Mouse (Mus musculus) hindbrain, postnatal 0 days (tissue): Measurements from ENCODE around the gene Qsox1. TPM values are rescaled to one million over a fixed set of nuclear protein-coding genes. Genes with fewer than 3 reads are reported as not detected.

Experiments
- ATAC-seq: fragments of 200-750 bp; cut with Nextera tagmentation; 2 replicates; pipeline ENCODE4 v1.8.0; 2017; ENCODE audit warnings: mild to moderate bottlenecking, moderate TSS enrichment, moderate library complexity
- DNase-seq: peaks from one replicate; pipeline ENCODE4 v3.0.0-alpha.2; 2015; ENCODE audit warnings: low spot score
- H3K27ac ChIP-seq: fragments of 300-500 bp; sonication (generic); 2 replicates; pipeline ENCODE4 v1.5.1; 2014; ENCODE audit warnings: mild to moderate bottlenecking
- H3K27me3 ChIP-seq: fragments of 300-500 bp; sonication (generic); 2 replicates; pipeline ENCODE4 v1.6.1; 2014; ENCODE audit warnings: low read length, mixed read lengths; ENCODE audit not compliant: insufficient read depth
- H3K36me3 ChIP-seq: fragments of 300-500 bp; sonication (generic); 2 replicates; pipeline ENCODE4 v1.6.1; 2014; ENCODE audit warnings: low read length, mixed read lengths; ENCODE audit not compliant: insufficient read depth
- H3K4me1 ChIP-seq: fragments of 300-500 bp; sonication (generic); 2 replicates; pipeline ENCODE4 v1.6.1; 2014; ENCODE audit warnings: antibody characterized with exemption, low read length, mixed read lengths; ENCODE audit not compliant: insufficient read depth
- H3K4me2 ChIP-seq: fragments of 300-500 bp; sonication (generic); 2 replicates; pipeline ENCODE4 v1.6.1; 2014; ENCODE audit warnings: low read depth, mild to moderate bottlenecking, low read length, moderate library complexity, mixed read lengths
- H3K4me3 ChIP-seq: fragments of 300-500 bp; sonication (generic); 2 replicates; pipeline ENCODE4 v1.5.1; 2014; ENCODE audit warnings: low read length
- H3K9ac ChIP-seq: fragments of 300-500 bp; sonication (generic); replicated peaks from 2 replicates; pipeline ENCODE4 v1.6.1; 2014; ENCODE audit warnings: mild to moderate bottlenecking, low read length, moderate library complexity, mixed read lengths
- H3K9me3 ChIP-seq: fragments of 300-500 bp; sonication (generic); 2 replicates; pipeline ENCODE4 v1.6.1; 2016; ENCODE audit warnings: low read length, mixed read lengths
- CTCF ChIP-seq: IDR thresholded peaks from 2 replicates; pipeline ENCODE4 v1.5.1; 2016; ENCODE audit warnings: antibody characterized with exemption, control low read depth, low read depth
- WGBS: fragments of 180-500 bp; shearing (Covaris S2); extraction: QIAGEN DNeasy Blood & Tissue Kit; methylation state at CpG from one replicate; pipeline ENCODE4 v1.1.7; 2014; 5-methylcytosine and 5-hydroxymethylcytosine counted together
- polyA plus RNA-seq: library from polyadenylated mRNA; unstranded; fragments of >200 nt; fragmentation: Nextera tagmentation; extraction: Ambion mirVana; gene quantifications from 2 replicates; pipeline ENCODE4 v1.2.1, GENCODE M21; 2015
- total RNA-seq: library from RNA; depleted of rRNA; stranded (reverse); fragments of >200 nt; gene quantifications from 2 replicates; pipeline ENCODE4 v1.2.3, GENCODE M21; 2014

Gene Qsox1
- total and polyA plus RNA-seq, 2 experiments from 2014 or later: 26.2 to 42.8 TPM

- ATAC-seq: no peak
- Histone ChIP-seq H3K4me3 (peak overlapping the region; percentile 37), H3K4me2 (peak overlapping the region; percentile 72), H3K4me1 (peaks cover 7% of the 10 kb centered on the region; the same call in 1 of the 2 replicates), H3K36me3 (no peaks in the 10 kb centered on the region), H3K9me3 (no peaks in the 10 kb centered on the region), H3K27ac (no peak overlapping the region), H3K9ac (no peak overlapping the region), H3K27me3 (peaks cover 81% of the 10 kb centered on the region)
- under 1% methylated on average over 44 of the region's 44 CpGs for WGBS
- DNase-seq: peak; percentile 23
- TF ChIP-seq CTCF: 0 out of 2 replicates have a peak, but pooled peaks have one; percentile 16
These were observed 71.9 kb downstream of the Qsox1 start for GRCm38 (mm10) chr1:155740622-155741377.

DNA sequence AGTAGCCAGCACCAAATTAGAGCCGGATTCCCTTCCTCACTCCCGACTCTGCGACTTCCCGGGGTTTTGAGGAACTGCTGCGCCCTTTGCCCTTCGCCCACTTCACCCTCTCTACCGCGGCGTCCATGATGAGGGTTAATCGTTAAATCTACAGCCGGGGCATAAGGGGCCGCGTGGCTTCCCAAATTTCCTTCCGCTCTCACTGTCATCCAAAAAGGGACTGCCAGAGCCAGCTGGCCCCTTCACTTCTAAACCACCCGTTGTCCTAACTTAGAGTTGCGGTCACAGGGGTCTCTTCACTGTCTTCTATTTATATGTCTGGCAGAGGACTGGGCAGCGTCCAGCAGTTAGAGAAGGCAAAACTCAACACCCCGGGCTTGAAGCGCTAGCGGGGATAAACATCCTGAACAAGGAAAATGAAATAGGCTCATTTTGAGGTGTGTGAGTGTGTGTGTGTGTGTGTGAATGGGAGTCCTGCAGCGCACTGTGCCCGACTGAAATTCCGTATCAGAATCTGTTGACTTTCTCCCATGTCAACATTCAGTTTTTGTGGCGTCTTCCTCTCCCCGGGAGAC is 74.8 kb downstream of the Qsox1 start:
- DNase-seq (no peak), ATAC-seq (no peak)
- Histone ChIP-seq H3K4me3 (0 out of 2 replicates have a peak overlapping the region, but pooled peaks have one; percentile 1), H3K4me1 (peaks cover 7% of the 10 kb centered on the region; the same call in 1 of the 2 replicates), H3K4me2 (no peak overlapping the region), H3K9ac (no peak overlapping the region), H3K27me3 (peaks cover 86% of the 10 kb centered on the region), H3K36me3 (no peaks in the 10 kb centered on the region), H3K9me3 (no peaks in the 10 kb centered on the region), H3K27ac (no peak overlapping the region)
- TF ChIP-seq CTCF: no peak
- under 1% methylated on average over 25 of the region's 25 CpGs for WGBS

DNA sequence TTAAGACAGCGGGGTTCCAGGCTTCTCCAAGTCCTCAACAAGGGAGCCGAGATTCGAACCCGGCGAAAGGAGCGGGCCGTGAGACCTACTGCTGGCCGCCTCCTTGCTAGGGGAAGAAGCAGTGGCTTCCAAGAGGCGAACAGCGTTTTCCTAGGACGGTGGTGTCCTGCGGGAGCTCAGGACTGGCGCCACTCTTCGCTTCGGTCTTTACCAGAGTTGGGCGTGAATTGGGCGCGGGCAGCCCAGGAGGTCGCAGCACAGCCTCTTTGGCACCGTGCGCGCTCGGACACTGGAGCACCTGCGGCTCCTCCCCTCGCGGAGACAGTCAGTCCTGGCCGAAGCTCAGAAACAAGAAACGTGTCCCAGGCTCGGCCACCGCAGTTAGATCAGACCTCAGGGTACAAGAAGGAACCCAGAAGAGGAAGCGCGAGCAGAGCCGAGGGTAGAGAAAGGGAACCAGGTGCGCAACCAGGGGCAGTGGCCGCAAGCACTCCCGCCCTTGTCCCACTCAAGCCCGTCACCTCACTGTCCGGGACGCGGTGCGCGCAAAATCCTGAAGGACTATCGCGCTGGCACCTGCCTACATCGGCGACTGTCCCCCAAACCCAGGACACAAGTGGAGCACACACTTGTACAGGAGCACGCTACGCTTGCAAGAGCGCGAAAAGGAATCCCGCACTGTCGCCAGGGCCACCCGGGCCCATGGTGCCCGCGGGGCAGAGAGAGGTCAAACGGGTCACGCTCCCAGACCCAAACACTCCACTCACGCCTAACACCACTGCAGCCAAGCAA is 75.5 kb downstream of the Qsox1 start:
- H3K4me2 ChIP-seq: no peak overlapping the region
- H3K27ac ChIP-seq: no peak overlapping the region
- DNase-seq (no peak), ATAC-seq (no peak)
- H3K27me3 ChIP-seq: peaks cover 86% of the 10 kb centered on the region
- H3K9ac ChIP-seq: no peak overlapping the region
- no peaks in the 10 kb centered on the region for H3K9me3 ChIP-seq
- WGBS: under 1% methylated on average over 57 of the region's 58 CpGs
- no peak for TF ChIP-seq CTCF
- H3K4me1 ChIP-seq: peaks cover 3% of the 10 kb centered on the region; the same call in 1 of the 2 replicates
- H3K36me3 ChIP-seq: no peaks in the 10 kb centered on the region
- 0 out of 2 replicates have a peak overlapping the region, but pooled peaks have one; percentile 1 for H3K4me3 ChIP-seq

DNA sequence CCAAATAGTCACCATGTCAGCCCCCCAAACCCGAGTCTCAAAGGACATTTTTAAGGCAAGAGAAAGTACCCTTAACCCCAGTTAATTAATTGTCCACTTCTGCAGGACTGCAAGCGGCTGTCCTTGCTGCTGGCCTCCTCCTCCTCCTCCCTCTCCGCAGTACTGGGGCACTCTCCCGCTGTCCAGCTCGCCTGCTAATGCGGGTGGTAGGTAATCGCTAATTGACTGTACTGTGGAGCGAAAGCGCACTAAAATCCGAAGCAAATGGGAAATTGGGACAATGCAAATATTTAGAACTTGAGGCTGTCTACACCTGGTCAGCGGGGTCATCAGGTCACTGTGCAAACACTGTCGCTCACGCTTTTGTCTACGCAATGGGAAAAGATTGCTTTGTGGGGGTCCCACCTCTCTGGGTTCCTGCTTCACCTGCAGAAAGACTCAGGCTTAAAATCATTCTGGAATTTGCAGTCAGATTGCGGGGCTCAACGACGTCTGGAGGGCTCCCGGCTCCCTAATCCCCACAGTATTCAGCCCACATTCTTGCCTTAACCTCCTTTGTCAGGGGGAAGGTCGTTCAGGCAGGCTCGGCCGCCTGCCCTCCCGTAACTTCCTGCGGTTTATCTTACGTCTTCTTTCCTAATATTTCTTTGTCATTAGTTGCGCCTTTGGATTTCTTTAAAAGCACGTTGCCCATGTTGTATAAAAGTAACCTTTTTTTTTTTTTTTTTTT is 76.4 kb downstream of the Qsox1 start:
- no peak overlapping the region for H3K27ac ChIP-seq
- WGBS: 1% methylated on average over 26 of the region's 26 CpGs
- no peak for ATAC-seq
- H3K4me2 ChIP-seq: no peak overlapping the region
- H3K4me1 ChIP-seq: no peaks in the 10 kb centered on the region; the same call in 1 of the 2 replicates
- H3K36me3 ChIP-seq: no peaks in the 10 kb centered on the region
- H3K9ac ChIP-seq: no peak overlapping the region
- TF ChIP-seq CTCF: no peak
- no peak for DNase-seq
- H3K9me3 ChIP-seq: no peaks in the 10 kb centered on the region
- peaks cover 86% of the 10 kb centered on the region for H3K27me3 ChIP-seq
- no peak overlapping the region for H3K4me3 ChIP-seq

GRCm38 (mm10) chr1:155731156-155731555 is 81.5 kb downstream of the Qsox1 start:
- Histone ChIP-seq H3K9me3 (no peaks in the 10 kb centered on the region), H3K36me3 (no peaks in the 10 kb centered on the region), H3K4me2 (no peak overlapping the region), H3K4me1 (no peaks in the 10 kb centered on the region), H3K27me3 (peaks cover 79% of the 10 kb centered on the region), H3K4me3 (no peak overlapping the region), H3K9ac (no peak overlapping the region), H3K27ac (no peak overlapping the region)
- WGBS: 10% methylated on average over 2 of the region's 2 CpGs
- DNase-seq: no peak
- ATAC-seq: no peak
- TF ChIP-seq CTCF: no peak

GRCm38 (mm10) chr1:155729113-155729795 is 83.4 kb downstream of the Qsox1 start:
- ATAC-seq: no peak
- DNase-seq: no peak
- Histone ChIP-seq H3K9me3 (no peaks in the 10 kb centered on the region), H3K4me3 (no peak overlapping the region), H3K9ac (no peak overlapping the region), H3K4me1 (no peaks in the 10 kb centered on the region), H3K27me3 (peaks cover 68% of the 10 kb centered on the region), H3K36me3 (no peaks in the 10 kb centered on the region), H3K27ac (no peak overlapping the region), H3K4me2 (peak overlapping the region; percentile 22)
- TF ChIP-seq CTCF: no peak
- WGBS: 3% methylated on average over 23 of the region's 23 CpGs
